Comparison of ENCODE assay signal across 31 mouse cellular contexts in the genomic region with DNA sequence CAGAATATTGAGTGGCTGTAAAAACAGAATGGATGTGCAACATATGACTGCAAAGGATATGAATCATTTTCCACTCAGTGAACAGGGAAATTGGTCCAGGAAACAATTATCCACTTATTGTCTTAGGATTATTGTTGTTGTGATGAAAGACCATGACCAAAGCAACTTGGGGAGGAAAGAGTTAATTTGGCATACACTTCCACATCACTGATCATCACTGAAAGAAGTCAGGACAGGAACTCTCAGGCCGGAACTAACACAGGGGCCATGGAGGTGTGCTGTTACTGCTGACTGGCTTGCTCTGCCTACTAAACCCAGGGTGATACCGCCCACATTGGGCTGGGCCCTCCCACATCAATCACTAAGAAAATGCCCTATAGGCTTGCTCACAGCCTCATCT.
A peak's percentile ranks its signal among the peaks of the same experiment; 100 is the strongest.
DNase-seq lines count a peak whose midpoint lies in the region; ATAC-seq and TF ChIP-seq lines count a peak whose summit lies in the region.
"Had no signal": no experiment of that assay in that cellular context is flagged by ENCODE, and none has a peak within 500 bp of the region (broad histone marks: within the 10 kb centered on the region; RNA-seq: fewer than 3 reads in every experiment).

No protein-coding gene starts in this region.

- WGBS in embryonic facial prominence, embryonic 11.5 days: 46% methylated on average over 2 of the region's 2 CpGs
- WGBS in embryonic facial prominence, embryonic 10.5 days: 54% methylated on average over 2 of the region's 2 CpGs
- WGBS in neural tube, embryonic 12.5 days: 43% methylated on average over 2 of the region's 2 CpGs
- 54% methylated on average over 2 of the region's 2 CpGs for WGBS in neural tube, embryonic 15.5 days
- WGBS in lung, postnatal 0 days: 59% methylated on average over 2 of the region's 2 CpGs

- 0 out of 2 replicates have a peak, but pooled peaks have one; percentile 72 for ATAC-seq in embryonic facial prominence, embryonic 11.5 days (replicated peaks; ENCODE audit: insufficient number of reproducible peaks, low FRiP score, low TSS enrichment, low read depth)
- ATAC-seq in neural tube, embryonic 12.5 days (ENCODE audit: low FRiP score, low read depth): 0 out of 2 replicates have a peak, but pooled peaks have one; percentile 29
- no peak for ATAC-seq in neural tube, embryonic 15.5 days (ENCODE audit: low FRiP score)
- ATAC-seq in granulocyte monocyte progenitor cell, adult 5-6 weeks (replicated peaks; ENCODE audit: poor library complexity, severe bottlenecking): peak; percentile 38
- no peak for ATAC-seq in lung, postnatal 0 days
- ATAC-seq: activated CD4-positive, CD25-positive, alpha-beta regulatory T cell, adult 4 months; forebrain, embryonic 15.5 days; intestine, postnatal 0 days had no signal

- TF ChIP-seq CTCF in lung, postnatal 0 days (IDR thresholded peaks at IDR 0.05): no peak

- no peak overlapping the region for H3K4me2 ChIP-seq in embryonic facial prominence, embryonic 11.5 days (ENCODE audit: low read depth, low read length)
- no peak overlapping the region for H3K4me2 ChIP-seq in neural tube, embryonic 12.5 days (replicated peaks)
- no peak overlapping the region for H3K4me2 ChIP-seq in neural tube, embryonic 15.5 days
- H3K4me2 ChIP-seq in lung, postnatal 0 days (replicated peaks; ENCODE audit: low read depth, low read length): no peak overlapping the region
- H3K4me2 ChIP-seq: forebrain, embryonic 15.5 days; heart, embryonic 11.5 days; hindbrain, embryonic 14.5 days; limb, embryonic 13.5 days; liver, embryonic 11.5 days; lung, embryonic 15.5 days; neural tube, embryonic 13.5 days had no signal

- H3K4me1 ChIP-seq in embryonic facial prominence, embryonic 11.5 days (ENCODE audit: control insufficient read depth, insufficient read depth, low read length): no peaks in the 10 kb centered on the region
- H3K4me1 ChIP-seq in embryonic facial prominence, embryonic 10.5 days: no peaks in the 10 kb centered on the region
- no peaks in the 10 kb centered on the region for H3K4me1 ChIP-seq in neural tube, embryonic 12.5 days
- no peaks in the 10 kb centered on the region for H3K4me1 ChIP-seq in neural tube, embryonic 15.5 days
- H3K4me1 ChIP-seq in lung, postnatal 0 days (ENCODE audit: insufficient read depth, low read depth, low read length): no peaks in the 10 kb centered on the region
- H3K4me1 ChIP-seq: forebrain, embryonic 15.5 days; limb, embryonic 13.5 days; lung, embryonic 15.5 days; midbrain, embryonic 10.5 days; neural tube, embryonic 13.5 days had no signal

- H3K4me3 ChIP-seq in embryonic facial prominence, embryonic 11.5 days (ENCODE audit: low read depth, low read length): no peak overlapping the region
- no peak overlapping the region for H3K4me3 ChIP-seq in embryonic facial prominence, embryonic 10.5 days
- no peak overlapping the region for H3K4me3 ChIP-seq in neural tube, embryonic 12.5 days
- no peak overlapping the region for H3K4me3 ChIP-seq in neural tube, embryonic 15.5 days (replicated peaks)
- H3K4me3 ChIP-seq in lung, postnatal 0 days (ENCODE audit: low read depth, low read length): no peak overlapping the region
- H3K4me3 ChIP-seq: erythroblast, embryonic 14.5 days; forebrain, embryonic 15.5 days; layer of hippocampus, adult 2 months; limb, embryonic 13.5 days; lung, embryonic 15.5 days; midbrain, embryonic 10.5 days; myocyte; neural tube, embryonic 13.5 days had no signal

- no peaks in the 10 kb centered on the region for H3K27me3 ChIP-seq in embryonic facial prominence, embryonic 11.5 days (ENCODE audit: control insufficient read depth, insufficient read depth, low read length)
- no peaks in the 10 kb centered on the region for H3K27me3 ChIP-seq in embryonic facial prominence, embryonic 10.5 days (replicated peaks; ENCODE audit: low read depth, poor library complexity, severe bottlenecking)
- no peaks in the 10 kb centered on the region for H3K27me3 ChIP-seq in neural tube, embryonic 12.5 days (replicated peaks)
- no peaks in the 10 kb centered on the region for H3K27me3 ChIP-seq in neural tube, embryonic 15.5 days (replicated peaks)
- H3K27me3 ChIP-seq in splenic B cell, adult 2 months (ENCODE audit: control insufficient read depth, insufficient read depth, low read length, poor library complexity, severe bottlenecking): no peaks in the 10 kb centered on the region
- no peaks in the 10 kb centered on the region for H3K27me3 ChIP-seq in lung, postnatal 0 days (replicated peaks; ENCODE audit: insufficient read depth, low read length)
- H3K27me3 ChIP-seq: forebrain, embryonic 15.5 days; limb, embryonic 13.5 days; lung, embryonic 15.5 days; neural tube, embryonic 13.5 days had no signal

- no peaks in the 10 kb centered on the region for H3K9me3 ChIP-seq in embryonic facial prominence, embryonic 11.5 days (replicated peaks; ENCODE audit: control insufficient read depth, low read length)
- H3K9me3 ChIP-seq in embryonic facial prominence, embryonic 10.5 days: no peaks in the 10 kb centered on the region
- no peaks in the 10 kb centered on the region for H3K9me3 ChIP-seq in neural tube, embryonic 12.5 days
- no peaks in the 10 kb centered on the region for H3K9me3 ChIP-seq in neural tube, embryonic 15.5 days (replicated peaks)
- no peaks in the 10 kb centered on the region for H3K9me3 ChIP-seq in lung, postnatal 0 days (ENCODE audit: low read length)
- H3K9me3 ChIP-seq: forebrain, embryonic 15.5 days; limb, embryonic 13.5 days; lung, embryonic 15.5 days; midbrain, embryonic 10.5 days; neural tube, embryonic 13.5 days had no signal

- DNase-seq in embryonic facial prominence, embryonic 11.5 days (ENCODE audit: low spot score): no peak
- no peak for DNase-seq in embryonic facial prominence, embryonic 10.5 days (ENCODE audit: low spot score)
- peak; percentile 1 for DNase-seq in splenic B cell, adult 2 months (ENCODE audit: low read depth, low spot score)
- DNase-seq in lung, postnatal 0 days (ENCODE audit: low spot score): no peak
- DNase-seq in spleen, postnatal 10 days (ENCODE audit: low spot score in 2 of 2): no peak
- DNase-seq: adrenal gland, adult 2 months; adrenal gland, postnatal 36 days; cerebellum, adult 18-20 months; cerebellum, postnatal 14 days; gastrocnemius, postnatal 25 days; heart, adult 18-20 months; kidney, adult 9 months; kidney, postnatal 25 days; lung, postnatal 36 days; right cerebral cortex, adult 18-20 months had no signal

- H3K9ac ChIP-seq in embryonic facial prominence, embryonic 11.5 days (replicated peaks; ENCODE audit: low read length): no peak overlapping the region
- H3K9ac ChIP-seq in neural tube, embryonic 12.5 days: no peak overlapping the region
- H3K9ac ChIP-seq in neural tube, embryonic 15.5 days (replicated peaks): no peak overlapping the region
- no peak overlapping the region for H3K9ac ChIP-seq in lung, postnatal 0 days (replicated peaks; ENCODE audit: low read depth)
- H3K9ac ChIP-seq: forebrain, embryonic 15.5 days; hindbrain, embryonic 14.5 days; limb, embryonic 13.5 days; lung, embryonic 15.5 days; neural tube, embryonic 13.5 days had no signal

- TF ChIP-seq EP300 in lung, postnatal 0 days (IDR thresholded peaks at IDR 0.05): no peak

- H3K27ac ChIP-seq in embryonic facial prominence, embryonic 11.5 days (replicated peaks; ENCODE audit: low read depth, low read length): no peak overlapping the region
- H3K27ac ChIP-seq in embryonic facial prominence, embryonic 10.5 days (replicated peaks): no peak overlapping the region
- no peak overlapping the region for H3K27ac ChIP-seq in neural tube, embryonic 12.5 days
- no peak overlapping the region for H3K27ac ChIP-seq in neural tube, embryonic 15.5 days (replicated peaks)
- H3K27ac ChIP-seq in lung, postnatal 0 days (ENCODE audit: low read length): no peak overlapping the region
- H3K27ac ChIP-seq: forebrain, embryonic 15.5 days; hindbrain, embryonic 14.5 days; layer of hippocampus, adult 2 months; limb, embryonic 13.5 days; lung, embryonic 15.5 days; midbrain, embryonic 10.5 days; neural tube, embryonic 13.5 days had no signal

- H3K36me3 ChIP-seq in embryonic facial prominence, embryonic 11.5 days (replicated peaks; ENCODE audit: control insufficient read depth, insufficient read depth, low read depth, low read length): no peaks in the 10 kb centered on the region
- no peaks in the 10 kb centered on the region for H3K36me3 ChIP-seq in embryonic facial prominence, embryonic 10.5 days (replicated peaks)
- H3K36me3 ChIP-seq in neural tube, embryonic 12.5 days: no peaks in the 10 kb centered on the region
- H3K36me3 ChIP-seq in neural tube, embryonic 15.5 days: no peaks in the 10 kb centered on the region
- H3K36me3 ChIP-seq in splenic B cell, adult 2 months (ENCODE audit: control insufficient read depth, insufficient read depth, low read length, poor library complexity, severe bottlenecking): no peaks in the 10 kb centered on the region
- H3K36me3 ChIP-seq in lung, postnatal 0 days (ENCODE audit: insufficient read depth, low read length): no peaks in the 10 kb centered on the region
- H3K36me3 ChIP-seq: forebrain, embryonic 15.5 days; limb, embryonic 13.5 days; lung, embryonic 15.5 days; midbrain, embryonic 10.5 days; neural tube, embryonic 13.5 days had no signal

Comparison
In these comparisons a context has a peak if more than half of its experiments do, and no peak if none do; other contexts are left out.
1. ATAC-seq: peak in embryonic facial prominence, embryonic 11.5 days (single experiment), neural tube, embryonic 12.5 days (single experiment) and granulocyte monocyte progenitor cell, adult 5-6 weeks (single experiment); none in neural tube, embryonic 15.5 days (single experiment) and lung, postnatal 0 days (single experiment).